Mouse (Mus musculus): ENCODE data around the gene Cmtm4. TPM values are rescaled to one million over a fixed set of nuclear protein-coding genes. Genes with fewer than 3 reads are reported as not detected.
A peak's percentile ranks its signal among the peaks of the same experiment; 100 is the strongest.

Cmtm4 gene
- polyA plus RNA-seq, 1 experiment from 2014 or later, result 2.7 TPM

DNA sequence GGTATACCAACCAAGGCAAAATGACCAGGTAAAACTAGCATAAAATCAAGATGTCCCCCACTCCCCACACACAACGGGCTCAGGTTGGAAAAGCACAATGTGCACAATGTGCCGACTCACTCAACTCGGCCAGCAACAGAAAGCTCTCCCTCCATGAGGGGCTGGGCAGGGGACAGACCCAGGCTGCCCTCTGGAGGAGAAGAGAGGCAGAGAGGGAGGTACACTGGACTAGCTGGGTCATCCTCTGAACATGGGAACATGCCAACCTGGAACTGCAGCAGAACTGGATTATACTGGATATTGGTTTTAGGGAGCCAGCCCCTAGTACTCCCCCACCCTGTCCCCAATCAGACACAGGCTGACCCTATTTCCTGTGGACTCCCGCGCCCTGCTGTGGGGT, 42.4 kb downstream of the Cmtm4 start:
- Histone ChIP-seq H3K9me3 (replicated peaks; ENCODE audit: control insufficient read depth, low read length, poor library complexity, severe bottlenecking) (no peaks in the 10 kb centered on the region), H3K4me1 (ENCODE audit: control insufficient read depth, insufficient read depth, low read length) (no peaks in the 10 kb centered on the region), H3K27ac (ENCODE audit: low read length) (peak overlapping the region; percentile 53), H3K27me3 (ENCODE audit: control insufficient read depth, insufficient read depth, low read depth, low read length) (no peaks in the 10 kb centered on the region), H3K9ac (ENCODE audit: low read depth, low read length) (no peak overlapping the region), H3K4me3 (ENCODE audit: low read depth, low read length) (no peak overlapping the region), H3K36me3 (ENCODE audit: control insufficient read depth, insufficient read depth, low read length) (peaks cover 8% of the 10 kb centered on the region), H3K4me2 (ENCODE audit: low read length) (no peak overlapping the region)
- ATAC-seq, result peak; percentile 63
- WGBS, result 48% methylated on average over 5 of the region's 5 CpGs

DNA sequence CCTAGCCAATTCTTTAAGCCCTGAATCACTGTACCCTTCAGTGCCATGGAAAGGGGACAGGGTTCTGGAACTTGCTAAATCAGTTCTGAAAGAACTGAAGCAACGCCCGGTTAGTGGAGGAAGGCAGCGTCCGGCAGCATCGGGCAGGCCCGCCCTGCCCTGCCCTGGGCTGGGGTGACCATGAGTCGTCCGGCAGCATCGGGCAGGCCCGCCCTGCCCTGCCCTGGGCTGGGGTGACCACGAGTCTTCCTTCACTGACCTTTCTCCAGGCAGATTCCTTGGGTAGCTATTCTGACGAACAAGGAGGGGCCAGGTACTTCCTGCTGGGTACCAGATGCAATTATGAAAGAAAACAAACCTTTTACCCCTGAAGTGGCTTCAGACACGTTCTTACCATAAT, 45.6 kb downstream of the Cmtm4 start:
- Histone ChIP-seq H3K9me3 (replicated peaks; ENCODE audit: control insufficient read depth, low read length, poor library complexity, severe bottlenecking) (no peaks in the 10 kb centered on the region), H3K4me3 (ENCODE audit: low read depth, low read length) (no peak overlapping the region), H3K9ac (ENCODE audit: low read depth, low read length) (no peak overlapping the region), H3K4me1 (ENCODE audit: control insufficient read depth, insufficient read depth, low read length) (no peaks in the 10 kb centered on the region), H3K27me3 (ENCODE audit: control insufficient read depth, insufficient read depth, low read depth, low read length) (no peaks in the 10 kb centered on the region), H3K27ac (ENCODE audit: low read length) (no peak overlapping the region), H3K4me2 (ENCODE audit: low read length) (no peak overlapping the region), H3K36me3 (ENCODE audit: control insufficient read depth, insufficient read depth, low read length) (peaks cover 6% of the 10 kb centered on the region; the same call in 1 of the 2 replicates)
- WGBS, result 87% methylated on average over 13 of the region's 13 CpGs
- no peak for ATAC-seq

DNA sequence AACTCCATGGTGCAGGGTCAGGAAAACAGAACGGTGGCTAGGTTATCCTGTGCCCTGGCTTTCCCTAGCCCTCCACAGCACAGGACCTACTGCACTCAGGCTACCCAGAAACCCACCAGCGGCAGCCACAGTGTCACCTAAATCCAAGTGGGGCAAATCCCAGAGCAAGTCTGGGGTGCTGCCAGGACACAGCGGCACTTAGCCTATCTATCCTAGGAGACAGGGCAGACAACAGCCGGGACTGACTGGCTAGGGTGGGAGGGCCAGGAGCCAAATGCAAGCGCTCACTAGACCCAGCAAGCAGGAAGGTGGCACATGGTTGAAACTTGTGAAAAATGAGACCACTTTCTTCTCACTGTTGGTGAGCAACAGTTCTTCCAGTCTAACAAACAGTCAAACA, 46.6 kb downstream of the Cmtm4 start:
- no peak overlapping the region for H3K4me3 ChIP-seq (ENCODE audit: low read depth, low read length)
- H3K27ac ChIP-seq (ENCODE audit: low read length), result no peak overlapping the region
- H3K9ac ChIP-seq (ENCODE audit: low read depth, low read length), result no peak overlapping the region
- no peaks in the 10 kb centered on the region for H3K9me3 ChIP-seq (replicated peaks; ENCODE audit: control insufficient read depth, low read length, poor library complexity, severe bottlenecking)
- no peaks in the 10 kb centered on the region for H3K4me1 ChIP-seq (ENCODE audit: control insufficient read depth, insufficient read depth, low read length)
- no peak for ATAC-seq
- H3K27me3 ChIP-seq (ENCODE audit: control insufficient read depth, insufficient read depth, low read depth, low read length), result no peaks in the 10 kb centered on the region
- no peak overlapping the region for H3K4me2 ChIP-seq (ENCODE audit: low read length)
- H3K36me3 ChIP-seq (ENCODE audit: control insufficient read depth, insufficient read depth, low read length), result 0 out of 2 replicates have a peak, but pooled peaks cover 3% of the 10 kb centered on the region
- 84% methylated on average over 5 of the region's 5 CpGs for WGBS

DNA sequence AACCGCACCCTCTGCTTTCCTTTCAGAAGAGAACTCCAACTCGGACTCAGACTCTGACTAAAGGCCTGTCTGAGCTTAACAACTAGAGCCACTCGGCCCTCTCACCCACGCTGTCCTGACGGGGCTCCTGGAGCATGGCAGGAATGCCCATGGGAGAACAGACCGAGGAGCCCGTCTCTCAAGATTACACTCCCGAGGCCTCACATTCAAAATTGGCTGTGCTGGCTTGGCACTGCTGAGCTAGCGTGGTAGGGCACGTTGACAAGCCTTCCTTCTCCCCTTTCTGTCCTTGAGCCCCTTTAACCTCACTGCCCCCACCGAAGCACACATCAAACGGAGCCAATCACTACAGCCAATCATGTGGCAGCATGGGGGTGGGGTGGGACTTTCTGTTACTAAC, 48.9 kb downstream of the Cmtm4 start:
- 0 out of 2 replicates have a peak, but pooled peaks cover 3% of the 10 kb centered on the region for H3K36me3 ChIP-seq (ENCODE audit: control insufficient read depth, insufficient read depth, low read length)
- H3K27me3 ChIP-seq (ENCODE audit: control insufficient read depth, insufficient read depth, low read depth, low read length), result no peaks in the 10 kb centered on the region
- H3K4me1 ChIP-seq (ENCODE audit: control insufficient read depth, insufficient read depth, low read length), result no peaks in the 10 kb centered on the region; the same call in 1 of the 2 replicates
- no peak overlapping the region for H3K4me3 ChIP-seq (ENCODE audit: low read depth, low read length)
- WGBS, result 56% methylated on average over 12 of the region's 12 CpGs
- H3K4me2 ChIP-seq (ENCODE audit: low read length), result no peak overlapping the region
- no peak overlapping the region for H3K27ac ChIP-seq (ENCODE audit: low read length)
- H3K9me3 ChIP-seq (replicated peaks; ENCODE audit: control insufficient read depth, low read length, poor library complexity, severe bottlenecking), result no peaks in the 10 kb centered on the region
- no peak for ATAC-seq
- H3K9ac ChIP-seq (ENCODE audit: low read depth, low read length), result no peak overlapping the region

DNA sequence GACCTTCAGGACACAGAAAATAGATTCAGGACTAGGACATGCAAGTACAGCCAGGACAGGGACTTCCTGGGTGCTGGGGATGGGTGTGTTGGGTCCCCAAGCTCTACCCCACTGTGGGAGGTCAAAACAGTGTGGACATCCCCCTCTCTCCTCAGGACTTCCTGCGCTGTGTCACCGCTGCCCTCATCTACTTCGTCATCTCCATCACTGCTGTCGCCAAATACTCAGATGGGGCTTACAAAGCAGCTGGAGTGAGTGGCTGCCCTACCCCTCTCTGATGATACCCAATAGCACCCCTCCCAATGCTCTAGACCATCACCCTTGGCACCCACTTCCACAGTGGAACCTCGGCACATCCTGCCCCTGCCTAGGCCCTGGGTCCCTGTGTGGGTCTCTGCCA, 51.0 kb downstream of the Cmtm4 start:
- H3K4me3 ChIP-seq (ENCODE audit: low read depth, low read length), result no peak overlapping the region
- 83% methylated on average over 5 of the region's 5 CpGs for WGBS
- no peaks in the 10 kb centered on the region for H3K9me3 ChIP-seq (replicated peaks; ENCODE audit: control insufficient read depth, low read length, poor library complexity, severe bottlenecking)
- no peak overlapping the region for H3K4me2 ChIP-seq (ENCODE audit: low read length)
- ATAC-seq, result no peak
- H3K9ac ChIP-seq (ENCODE audit: low read depth, low read length), result no peak overlapping the region
- H3K27ac ChIP-seq (ENCODE audit: low read length), result no peak overlapping the region
- 0 out of 2 replicates have a peak, but pooled peaks cover 3% of the 10 kb centered on the region for H3K36me3 ChIP-seq (ENCODE audit: control insufficient read depth, insufficient read depth, low read length)
- no peaks in the 10 kb centered on the region for H3K27me3 ChIP-seq (ENCODE audit: control insufficient read depth, insufficient read depth, low read depth, low read length)
- H3K4me1 ChIP-seq (ENCODE audit: control insufficient read depth, insufficient read depth, low read length), result peaks cover 7% of the 10 kb centered on the region

DNA sequence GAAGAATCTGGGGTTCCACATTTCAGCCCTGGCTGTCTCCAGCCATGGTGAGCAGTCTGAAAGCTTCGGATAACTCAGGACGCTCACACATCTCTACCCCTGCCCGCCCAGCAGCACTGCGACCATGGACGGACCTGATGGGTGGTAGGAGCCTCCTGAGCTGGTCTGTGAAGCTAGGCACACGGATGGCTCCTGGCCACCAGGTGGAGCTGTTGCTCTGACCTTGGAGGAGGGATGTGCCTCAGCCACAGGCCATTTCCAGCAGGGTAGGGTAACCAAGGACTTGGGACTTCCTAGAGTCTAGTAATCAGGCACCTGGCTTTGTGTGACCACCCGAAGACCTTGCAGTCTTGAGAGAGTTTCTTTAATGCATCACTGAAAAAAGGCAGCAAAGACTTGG, 51.6 kb downstream of the Cmtm4 start:
- no peak overlapping the region for H3K27ac ChIP-seq (ENCODE audit: low read length)
- H3K36me3 ChIP-seq (ENCODE audit: control insufficient read depth, insufficient read depth, low read length), result 0 out of 2 replicates have a peak, but pooled peaks cover 3% of the 10 kb centered on the region
- 9% methylated on average over 7 of the region's 7 CpGs for WGBS
- peaks cover 8% of the 10 kb centered on the region for H3K4me1 ChIP-seq (ENCODE audit: control insufficient read depth, insufficient read depth, low read length)
- no peak overlapping the region for H3K4me2 ChIP-seq (ENCODE audit: low read length)
- H3K4me3 ChIP-seq (ENCODE audit: low read depth, low read length), result no peak overlapping the region
- H3K27me3 ChIP-seq (ENCODE audit: control insufficient read depth, insufficient read depth, low read depth, low read length), result no peaks in the 10 kb centered on the region
- ATAC-seq, result peak; percentile 57; the same call in 1 of the 2 replicates
- H3K9ac ChIP-seq (ENCODE audit: low read depth, low read length), result no peak overlapping the region
- H3K9me3 ChIP-seq (replicated peaks; ENCODE audit: control insufficient read depth, low read length, poor library complexity, severe bottlenecking), result no peaks in the 10 kb centered on the region

DNA sequence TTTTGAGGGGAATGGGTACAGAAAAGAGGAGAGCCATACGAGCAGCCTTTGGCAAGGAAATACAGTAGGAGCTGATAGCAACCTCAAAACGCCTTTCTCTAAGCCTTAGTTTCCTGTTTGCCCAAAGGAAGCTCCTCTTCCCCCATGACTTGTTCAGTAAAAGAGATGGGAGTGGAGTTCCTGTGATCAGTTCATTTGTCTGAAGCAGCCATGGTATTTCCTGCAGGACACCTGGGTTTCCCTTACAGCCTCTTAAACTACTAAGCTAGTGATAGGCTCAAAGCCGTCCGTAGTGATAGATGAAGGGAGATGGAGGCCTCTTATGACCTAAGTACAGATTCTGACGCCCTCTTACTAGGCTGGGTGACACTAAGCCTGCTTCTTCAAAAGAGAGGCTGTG, 53.2 kb downstream of the Cmtm4 start:
- 83% methylated on average over 5 of the region's 5 CpGs for WGBS
- Histone ChIP-seq H3K4me3 (ENCODE audit: low read depth, low read length) (no peak overlapping the region), H3K27me3 (ENCODE audit: control insufficient read depth, insufficient read depth, low read depth, low read length) (no peaks in the 10 kb centered on the region), H3K4me1 (ENCODE audit: control insufficient read depth, insufficient read depth, low read length) (peaks cover 8% of the 10 kb centered on the region), H3K9me3 (replicated peaks; ENCODE audit: control insufficient read depth, low read length, poor library complexity, severe bottlenecking) (no peaks in the 10 kb centered on the region), H3K4me2 (ENCODE audit: low read length) (no peak overlapping the region), H3K36me3 (ENCODE audit: control insufficient read depth, insufficient read depth, low read length) (no peaks in the 10 kb centered on the region), H3K27ac (ENCODE audit: low read length) (no peak overlapping the region), H3K9ac (ENCODE audit: low read depth, low read length) (no peak overlapping the region)
- ATAC-seq, result no peak

DNA sequence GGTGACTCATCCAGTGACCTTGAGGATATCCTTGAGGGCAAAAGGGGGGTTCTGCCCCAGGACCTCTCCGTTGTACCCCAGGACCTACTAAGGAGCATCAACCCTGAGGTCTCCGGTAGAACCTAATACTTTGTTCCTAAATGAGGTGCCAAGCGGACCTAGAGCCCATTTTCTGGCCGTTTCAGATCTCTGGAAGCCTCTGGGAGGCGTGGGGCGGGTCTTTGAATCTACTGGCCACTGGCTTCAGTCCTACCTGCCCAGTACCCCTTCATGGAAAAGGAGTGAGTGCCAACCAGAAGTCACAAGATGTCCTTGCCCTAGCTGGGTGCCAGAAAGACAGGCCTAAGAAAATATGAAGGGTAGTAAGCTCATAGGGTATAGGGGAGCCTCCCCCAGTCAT, 53.9 kb downstream of the Cmtm4 start:
- Histone ChIP-seq H3K36me3 (ENCODE audit: control insufficient read depth, insufficient read depth, low read length) (no peaks in the 10 kb centered on the region), H3K9ac (ENCODE audit: low read depth, low read length) (no peak overlapping the region), H3K4me1 (ENCODE audit: control insufficient read depth, insufficient read depth, low read length) (peaks cover 8% of the 10 kb centered on the region), H3K27ac (ENCODE audit: low read length) (no peak overlapping the region), H3K4me2 (ENCODE audit: low read length) (peak overlapping the region; percentile 86), H3K9me3 (replicated peaks; ENCODE audit: control insufficient read depth, low read length, poor library complexity, severe bottlenecking) (no peaks in the 10 kb centered on the region), H3K27me3 (ENCODE audit: control insufficient read depth, insufficient read depth, low read depth, low read length) (no peaks in the 10 kb centered on the region), H3K4me3 (ENCODE audit: low read depth, low read length) (peak overlapping the region; percentile 56; the same call in 1 of the 2 replicates)
- ATAC-seq, result peak; percentile 13; the same call in 1 of the 2 replicates
- WGBS, result 51% methylated on average over 6 of the region's 6 CpGs

DNA sequence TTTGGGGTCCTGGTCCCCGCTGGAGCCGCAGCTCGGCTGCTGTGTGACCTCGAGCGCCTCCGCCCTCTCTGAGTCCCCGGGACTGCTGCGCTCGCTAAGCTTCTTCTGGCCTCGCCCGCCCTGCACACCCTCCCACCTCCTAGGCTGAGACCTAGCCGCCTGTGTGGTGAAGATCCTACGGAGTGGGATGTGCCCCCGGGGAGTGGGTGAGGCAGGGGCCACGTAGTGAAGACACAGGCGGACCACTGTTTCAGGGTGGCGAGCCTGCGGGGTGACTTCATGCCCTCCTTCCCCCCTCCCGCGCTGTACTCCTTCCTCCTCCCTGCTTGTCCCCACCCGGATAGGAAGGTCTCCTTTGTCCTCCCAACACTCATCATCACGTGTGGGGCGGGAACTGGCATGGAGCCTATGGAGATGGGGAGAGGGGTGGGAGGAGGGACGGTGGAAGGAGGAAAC, 54.5 kb downstream of the Cmtm4 start:
- peak overlapping the region; percentile 73 for H3K9ac ChIP-seq (ENCODE audit: low read depth, low read length)
- H3K36me3 ChIP-seq (ENCODE audit: control insufficient read depth, insufficient read depth, low read length), result no peaks in the 10 kb centered on the region
- no peaks in the 10 kb centered on the region for H3K9me3 ChIP-seq (replicated peaks; ENCODE audit: control insufficient read depth, low read length, poor library complexity, severe bottlenecking)
- H3K27me3 ChIP-seq (ENCODE audit: control insufficient read depth, insufficient read depth, low read depth, low read length), result no peaks in the 10 kb centered on the region
- ATAC-seq, result peak; percentile 70
- peak overlapping the region; percentile 56 for H3K4me3 ChIP-seq (ENCODE audit: low read depth, low read length)
- H3K27ac ChIP-seq (ENCODE audit: low read length), result peak overlapping the region; percentile 19; the same call in 1 of the 2 replicates
- H3K4me1 ChIP-seq (ENCODE audit: control insufficient read depth, insufficient read depth, low read length), result peaks cover 8% of the 10 kb centered on the region
- WGBS, result under 1% methylated on average over 20 of the region's 24 CpGs
- peak overlapping the region; percentile 86 for H3K4me2 ChIP-seq (ENCODE audit: low read length)
